Mouse (Mus musculus): Measurements from ENCODE around the gene Uchl3. TPM values are rescaled to one million over a fixed set of nuclear protein-coding genes. Genes with fewer than 3 reads are reported as not detected.

Uchl3 gene
- polyA plus RNA-seq, 1 experiment from 2014 or later = 223 TPM

GRCm38 (mm10) chr14:101687696-101688095 is 33.9 kb downstream of the Uchl3 start:
- no peak overlapping the region for H3K9ac ChIP-seq (replicated peaks)
- no peaks in the 10 kb centered on the region for H3K27me3 ChIP-seq
- no peaks in the 10 kb centered on the region for H3K4me1 ChIP-seq
- H3K9me3 ChIP-seq = no peaks in the 10 kb centered on the region
- H3K27ac ChIP-seq (replicated peaks) = no peak overlapping the region
- H3K4me3 ChIP-seq = no peak overlapping the region
- no peak overlapping the region for H3K4me2 ChIP-seq (replicated peaks)
- ATAC-seq (replicated peaks) = no peak
- peaks cover 11% of the 10 kb centered on the region for H3K36me3 ChIP-seq
- WGBS = 93% methylated on average over 6 of the region's 6 CpGs

GRCm38 (mm10) chr14:101688406-101688805 is 34.6 kb downstream of the Uchl3 start:
- Histone ChIP-seq H3K9me3 (no peaks in the 10 kb centered on the region), H3K4me1 (no peaks in the 10 kb centered on the region), H3K27me3 (no peaks in the 10 kb centered on the region), H3K4me3 (no peak overlapping the region), H3K4me2 (replicated peaks) (no peak overlapping the region), H3K9ac (replicated peaks) (no peak overlapping the region), H3K27ac (replicated peaks) (no peak overlapping the region), H3K36me3 (peaks cover 15% of the 10 kb centered on the region)
- 88% methylated on average over 2 of the region's 2 CpGs for WGBS
- no peak for ATAC-seq (replicated peaks)

- H3K4me3 ChIP-seq = no peak overlapping the region
- H3K4me2 ChIP-seq (replicated peaks) = no peak overlapping the region
- 77% methylated on average over 4 of the region's 4 CpGs for WGBS
- H3K9me3 ChIP-seq = no peaks in the 10 kb centered on the region
- H3K27me3 ChIP-seq = no peaks in the 10 kb centered on the region
- ATAC-seq (replicated peaks) = no peak
- H3K9ac ChIP-seq (replicated peaks) = no peak overlapping the region
- no peak overlapping the region for H3K27ac ChIP-seq (replicated peaks)
- no peaks in the 10 kb centered on the region for H3K4me1 ChIP-seq
- no peaks in the 10 kb centered on the region for H3K36me3 ChIP-seq
These were observed 50.7 kb downstream of the Uchl3 start for GRCm38 (mm10) chr14:101704479-101704878.

- WGBS = 93% methylated on average over 5 of the region's 5 CpGs
- no peaks in the 10 kb centered on the region for H3K27me3 ChIP-seq
These were observed 53.3 kb downstream of the Uchl3 start for GRCm38 (mm10) chr14:101707088-101707487.

GRCm38 (mm10) chr14:101714414-101714813 is 60.6 kb downstream of the Uchl3 start:
- H3K27me3 ChIP-seq = no peaks in the 10 kb centered on the region
- no peaks in the 10 kb centered on the region for H3K4me1 ChIP-seq
- no peak overlapping the region for H3K4me3 ChIP-seq
- no peak overlapping the region for H3K4me2 ChIP-seq (replicated peaks)
- no peak overlapping the region for H3K27ac ChIP-seq (replicated peaks)
- H3K36me3 ChIP-seq = no peaks in the 10 kb centered on the region
- H3K9ac ChIP-seq (replicated peaks) = no peak overlapping the region
- no peaks in the 10 kb centered on the region for H3K9me3 ChIP-seq
- no peak for ATAC-seq (replicated peaks)
- 50% methylated on average over 2 of the region's 2 CpGs for WGBS

More at GRCm38 (mm10) chr14:101707088-101707487, 53.3 kb downstream of the Uchl3 start:
- no peak for ATAC-seq (replicated peaks)
- Histone ChIP-seq H3K9ac (replicated peaks) (no peak overlapping the region), H3K9me3 (no peaks in the 10 kb centered on the region), H3K27ac (replicated peaks) (no peak overlapping the region), H3K4me1 (no peaks in the 10 kb centered on the region), H3K4me3 (no peak overlapping the region), H3K4me2 (replicated peaks) (no peak overlapping the region), H3K36me3 (no peaks in the 10 kb centered on the region)

GRCm38 (mm10) chr14:101729237-101729971 is 75.6 kb downstream of the Uchl3 start, which contains the start of the genes Gm9922 and Lmo7:
Gene Gm9922 (minus strand): TSS chr14:101729814.
Gene Lmo7 (plus strand): TSS chr14:101729957.
- H3K27me3 ChIP-seq = peaks cover 21% of the 10 kb centered on the region; the same call in 1 of the 2 replicates
- under 1% methylated on average over 51 of the region's 51 CpGs for WGBS
- ATAC-seq (replicated peaks) = peak; percentile 88
- H3K4me3 ChIP-seq = peak within 1 kb of the TSS; percentile 78
- H3K4me1 ChIP-seq = peaks cover 14% of the 10 kb centered on the region
- no peaks in the 10 kb centered on the region for H3K36me3 ChIP-seq
- H3K9ac ChIP-seq (replicated peaks) = peak within 1 kb of the TSS; percentile 60
- H3K9me3 ChIP-seq = no peaks in the 10 kb centered on the region
- H3K4me2 ChIP-seq (replicated peaks) = peak within 1 kb of the TSS; percentile 100
- H3K27ac ChIP-seq (replicated peaks) = no peak within 1 kb of the TSS

GRCm38 (mm10) chr14:101729972-101730692 is 76.4 kb downstream of the Uchl3 start:
- WGBS = 1% methylated on average over 28 of the region's 28 CpGs
- peak; percentile 75 for ATAC-seq (replicated peaks)
- Histone ChIP-seq H3K9ac (replicated peaks) (peak overlapping the region; percentile 60), H3K4me2 (replicated peaks) (peak overlapping the region; percentile 100), H3K9me3 (no peaks in the 10 kb centered on the region), H3K36me3 (no peaks in the 10 kb centered on the region), H3K4me3 (peak overlapping the region; percentile 78), H3K4me1 (peaks cover 14% of the 10 kb centered on the region), H3K27ac (replicated peaks) (no peak overlapping the region), H3K27me3 (peaks cover 21% of the 10 kb centered on the region; the same call in 1 of the 2 replicates)

GRCm38 (mm10) chr14:101733542-101734303 is 80.0 kb downstream of the Uchl3 start:
- peaks cover 14% of the 10 kb centered on the region for H3K4me1 ChIP-seq
- no peak overlapping the region for H3K4me2 ChIP-seq (replicated peaks)
- H3K27ac ChIP-seq (replicated peaks) = no peak overlapping the region
- H3K36me3 ChIP-seq = no peaks in the 10 kb centered on the region
- H3K9ac ChIP-seq (replicated peaks) = no peak overlapping the region
- peaks cover 17% of the 10 kb centered on the region; the same call in 1 of the 2 replicates for H3K27me3 ChIP-seq
- ATAC-seq (replicated peaks) = no peak
- H3K4me3 ChIP-seq = no peak overlapping the region
- no peaks in the 10 kb centered on the region for H3K9me3 ChIP-seq
- WGBS = 25% methylated on average over 10 of the region's 10 CpGs

GRCm38 (mm10) chr14:101737501-101737900 is 83.7 kb downstream of the Uchl3 start:
- no peaks in the 10 kb centered on the region for H3K9me3 ChIP-seq
- no peaks in the 10 kb centered on the region for H3K36me3 ChIP-seq
- H3K4me3 ChIP-seq = no peak overlapping the region
- WGBS = 85% methylated on average over 4 of the region's 4 CpGs
- no peaks in the 10 kb centered on the region for H3K27me3 ChIP-seq
- no peak overlapping the region for H3K4me2 ChIP-seq (replicated peaks)
- H3K4me1 ChIP-seq = no peaks in the 10 kb centered on the region
- H3K9ac ChIP-seq (replicated peaks) = no peak overlapping the region
- H3K27ac ChIP-seq (replicated peaks) = no peak overlapping the region
- no peak for ATAC-seq (replicated peaks)
